Mouse (Mus musculus) left cerebral cortex, adult 2 months (tissue): ENCODE data around the gene Brca2. TPM values are rescaled to one million over a fixed set of nuclear protein-coding genes. Genes with fewer than 3 reads are reported as not detected.
"Not testable (repeated sequence)": the region's sequence is repeated elsewhere in the genome, so short reads cannot be mapped to it uniquely, and the experiment has no call there.

ENCODE experiments used
- DNase-seq, 2 experiments: peaks; one replicate each; pipeline ENCODE4 v3.0.0; 2021 to 2022; ENCODE audit warnings: low spot score in 2 of 2, mixed read lengths in 1 of 2; ENCODE audit errors: extremely low spot score in 1 of 2
- H3K27ac ChIP-seq: fragments of 200-600 bp; 2 replicates; pipeline ENCODE4 v1.8.1; 2022
- H3K4me3 ChIP-seq: fragments of 200-600 bp; 2 replicates; pipeline ENCODE4 v1.8.1; 2022
- CTCF ChIP-seq: fragments of 200-600 bp; IDR thresholded peaks from 2 replicates; pipeline ENCODE4 v1.8.1; 2022; ENCODE audit warnings: antibody characterized with exemption, mild to moderate bottlenecking, moderate library complexity
- intact Hi-C: fragments of 180-260 bp; cut with DNase I; formaldehyde crosslinking; loops from one replicate; pipeline ENCODE4 v1.15.1; 2025
- long read RNA-seq, 2 experiments: library from polyadenylated mRNA; stranded (forward); transcript quantifications; one replicate each; pipeline ENCODE4 v2.0.0; 2021; ENCODE audit warnings: borderline mapping rate in 2 of 2
- total RNA-seq, 2 experiments: library from RNA; stranded (reverse); gene quantifications; 2 replicates each; pipeline ENCODE4 v1.2.3; 2021

Brca2 gene
- total RNA-seq, result 10 to 100 TPM in 1 of 2 experiments, 1 to 10 TPM in 1; 8.2 to 11.2 TPM
- long read RNA-seq, experiment 1, partial matches to known transcripts, result 1 of 2 reads
- long read RNA-seq, experiment 1, other reads (novel, unspliced or antisense), result 1 of 2 reads
- long read RNA-seq, experiment 2, partial matches to known transcripts, result 1 of 2 reads
- long read RNA-seq, experiment 2, other reads (novel, unspliced or antisense), result 1 of 2 reads

DNA sequence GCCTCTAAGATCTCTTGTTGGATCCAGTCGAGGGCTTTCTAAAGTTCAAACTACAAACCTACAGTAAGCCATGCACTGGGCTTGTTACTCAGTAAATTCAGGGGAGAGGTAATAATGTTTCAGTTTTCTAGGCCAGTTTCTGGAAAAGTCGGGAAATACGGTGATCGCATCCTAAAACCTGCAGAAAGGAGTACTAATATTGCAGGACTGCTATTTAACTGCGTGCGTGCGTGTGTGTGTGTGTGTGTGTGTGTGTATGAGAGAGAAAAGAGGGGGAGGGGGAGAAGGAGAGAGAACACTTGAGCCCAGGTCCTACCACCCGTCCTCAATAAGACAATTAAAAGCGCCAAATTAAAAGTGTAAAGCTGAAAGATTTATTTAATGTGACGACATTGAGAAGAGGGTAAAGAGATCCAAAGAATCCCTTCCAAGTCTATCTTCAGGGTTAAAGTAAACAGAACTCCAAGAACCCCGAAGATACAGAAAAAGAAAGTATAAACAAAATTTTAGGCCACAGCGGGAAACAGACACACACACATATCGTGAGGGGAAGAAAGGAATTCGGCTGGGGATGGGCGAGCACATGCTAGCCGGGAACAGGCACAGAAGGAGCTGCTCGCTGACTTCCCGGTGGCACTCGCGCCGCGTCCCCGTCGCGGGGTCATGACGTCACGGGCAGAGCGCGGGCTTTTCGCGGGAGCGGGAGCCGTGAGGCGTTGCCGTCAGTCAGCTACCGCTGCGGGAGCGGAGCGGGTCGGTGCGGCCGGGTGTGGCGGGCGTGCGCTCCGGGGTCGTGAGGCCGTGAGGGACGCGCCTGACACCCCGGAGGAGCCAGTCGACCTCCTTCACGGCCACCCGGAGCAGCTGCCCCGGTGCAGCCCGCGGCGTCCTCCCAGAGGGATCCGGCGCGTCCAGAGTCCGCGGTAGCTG, at the start of gene Brca2:
TSS of gene Brca2 (plus strand) at position 694 of the 930 bp plus-strand sequence.
- intact Hi-C loops, result loop anchor here (2.0 to 5.0 kb wide), 2 partner anchors 143 to 845 kb away; no protein-coding TSS in a partner anchor
- Histone ChIP-seq H3K4me3 (peak within 1 kb of the TSS; percentile 83), H3K27ac (peak within 1 kb of the TSS; percentile 79)
- DNase-seq, result peak; percentile 92 to 95
- no peak for TF ChIP-seq CTCF

DNA sequence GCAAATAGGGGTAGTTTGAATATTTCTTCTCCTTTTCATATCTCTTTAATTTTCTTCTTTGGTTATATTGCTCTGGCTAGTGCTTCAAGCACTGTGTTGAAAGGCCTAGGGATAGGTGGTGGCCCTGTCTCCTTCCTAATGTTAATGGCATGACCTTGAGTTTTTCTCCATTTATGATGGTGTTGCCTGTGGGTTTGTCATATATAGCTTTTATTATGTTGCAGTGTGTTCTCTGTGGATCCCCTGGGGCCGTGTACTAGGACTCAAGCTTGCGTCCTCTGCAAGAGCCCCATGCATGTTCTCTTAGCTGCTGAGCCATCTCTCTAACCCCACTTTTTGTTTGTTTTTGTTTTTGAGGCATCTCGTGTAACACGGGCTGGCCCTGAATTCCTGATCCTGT, 45.1 kb upstream of the Brca2 start:
- TF ChIP-seq CTCF, result no peak
- H3K27ac ChIP-seq, result no peak overlapping the region
- intact Hi-C loops, result no loop called here
- no peak for DNase-seq
- H3K4me3 ChIP-seq, result no peak overlapping the region

- no peak for DNase-seq
- no peak for TF ChIP-seq CTCF
- H3K4me3 ChIP-seq, result no peak overlapping the region
- intact Hi-C loops, result no loop called here
- H3K27ac ChIP-seq, result no peak overlapping the region
Measured at GRCm38 (mm10) chr5:150478612-150479011, 43.8 kb upstream of the Brca2 start.

GRCm38 (mm10) chr5:150485198-150485597, 37.2 kb upstream of the Brca2 start:
- peak; percentile 55 for TF ChIP-seq CTCF
- DNase-seq, result no peak
- Histone ChIP-seq H3K4me3 (no peak overlapping the region), H3K27ac (no peak overlapping the region)
- intact Hi-C loops, result no loop called here

GRCm38 (mm10) chr5:150490285-150490684, 32.1 kb upstream of the Brca2 start:
- Histone ChIP-seq H3K4me3 (no peak overlapping the region), H3K27ac (no peak overlapping the region)
- DNase-seq, result no peak
- intact Hi-C loops, result no loop called here
- TF ChIP-seq CTCF, result no peak

- no peak for DNase-seq
- TF ChIP-seq CTCF, result no peak
- intact Hi-C loops, result no loop called here
- H3K27ac ChIP-seq, result no peak overlapping the region
- no peak overlapping the region for H3K4me3 ChIP-seq
Measured at GRCm38 (mm10) chr5:150490821-150491220, 31.6 kb upstream of the Brca2 start.

- H3K4me3 ChIP-seq, H3K27ac ChIP-seq, DNase-seq, intact Hi-C loops: not testable (repeated sequence)
Measured at GRCm38 (mm10) chr5:150491573-150492173, 30.8 kb upstream of the Brca2 start.

DNA sequence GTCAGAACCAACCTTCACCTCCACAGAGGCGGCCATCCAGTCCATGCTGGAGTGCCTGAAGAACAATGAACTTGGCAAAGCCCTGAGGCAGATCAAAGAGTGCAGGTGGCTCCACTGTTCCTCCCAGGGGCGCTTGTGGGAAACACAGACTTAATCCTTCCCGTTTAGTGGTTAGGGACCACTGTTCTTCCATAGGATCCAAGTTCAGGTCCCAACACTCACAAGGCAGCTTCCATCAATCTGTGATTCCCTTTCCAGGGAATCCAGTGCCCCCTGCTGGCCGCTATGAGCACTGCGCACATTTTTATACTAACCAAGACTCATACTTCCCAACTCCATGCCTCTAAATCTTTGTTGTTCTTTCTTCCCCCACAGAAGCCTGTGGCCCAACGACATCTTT, 26.6 kb upstream of the Brca2 start:
- Histone ChIP-seq H3K4me3 (no peak overlapping the region), H3K27ac (no peak overlapping the region)
- peak; percentile 79 for TF ChIP-seq CTCF
- intact Hi-C loops, result no loop called here
- DNase-seq, result peak in 1 of 2 experiments; percentile 45

DNA sequence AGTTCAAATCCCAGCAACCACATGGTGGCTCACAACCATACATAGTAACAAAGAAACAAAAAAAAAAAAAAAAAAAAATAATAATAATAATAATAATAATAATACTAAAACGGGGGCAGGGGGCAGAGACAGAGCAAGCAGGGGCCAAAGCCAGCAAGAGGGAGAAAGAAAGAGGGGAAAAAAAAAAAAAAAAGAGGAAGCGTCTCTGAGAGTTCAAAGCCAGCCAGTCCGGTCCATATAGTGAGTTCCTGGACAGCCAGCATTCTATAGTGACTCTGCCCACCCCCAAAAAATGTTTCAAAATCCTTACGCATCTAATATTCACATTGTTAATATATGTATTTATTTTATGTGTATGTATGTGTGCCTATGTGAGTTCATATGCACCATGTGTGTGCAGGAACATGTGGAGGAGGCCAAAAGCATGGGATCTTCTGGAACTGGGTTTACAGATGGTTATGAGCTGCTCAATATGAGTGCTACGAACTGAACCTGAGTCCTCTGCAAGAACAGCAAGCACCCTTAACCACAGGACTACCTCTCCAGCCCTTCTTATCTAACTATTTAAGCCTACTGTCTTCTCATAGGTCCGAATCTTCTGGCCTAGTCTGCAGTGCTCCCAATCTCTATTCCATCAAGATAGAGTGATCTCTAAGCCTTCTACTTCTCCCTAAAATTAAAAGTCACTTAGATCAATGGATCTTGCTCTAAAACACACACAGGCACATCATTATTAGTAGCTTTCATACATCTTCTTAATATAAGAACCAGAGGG, 11.8 kb upstream of the Brca2 start:
- no peak for TF ChIP-seq CTCF
- no peak for DNase-seq
- no peak overlapping the region for H3K4me3 ChIP-seq
- intact Hi-C loops, result no loop called here
- no peak overlapping the region for H3K27ac ChIP-seq

- no peak overlapping the region for H3K4me3 ChIP-seq
- H3K27ac ChIP-seq, result no peak overlapping the region
- no peak for TF ChIP-seq CTCF
- intact Hi-C loops, result no loop called here
- no peak for DNase-seq
Measured at GRCm38 (mm10) chr5:150513264-150513663, 9.2 kb upstream of the Brca2 start.

GRCm38 (mm10) chr5:150514027-150514426, 8.4 kb upstream of the Brca2 start:
- no peak for TF ChIP-seq CTCF
- Histone ChIP-seq H3K4me3 (no peak overlapping the region), H3K27ac (no peak overlapping the region)
- DNase-seq, result no peak
- intact Hi-C loops, result no loop called here
